Mouse (Mus musculus): ENCODE results near the gene Mtmr3.
"Not testable (repeated sequence)": the region's sequence is repeated elsewhere in the genome, so short reads cannot be mapped to it uniquely, and the experiment has no call there.

Gene Mtmr3

DNA sequence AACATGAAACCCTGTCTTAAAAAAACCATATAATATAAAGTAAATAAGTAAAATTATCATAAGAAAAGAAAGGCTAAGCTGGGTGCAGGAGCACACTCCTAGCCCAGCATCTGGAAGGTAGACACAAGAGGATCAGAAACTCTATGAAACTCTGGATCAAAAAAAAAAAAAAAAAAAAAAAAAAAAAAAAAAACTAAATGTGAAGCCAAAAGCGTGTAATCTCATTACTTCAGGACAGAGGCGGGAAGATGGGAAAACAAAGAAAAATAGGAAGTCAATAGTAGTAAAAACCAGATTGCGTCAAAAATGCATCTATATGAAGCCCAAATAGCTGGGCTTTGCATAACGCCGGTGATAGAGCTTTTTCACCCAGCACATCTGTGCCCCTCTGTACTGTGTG, 7.2 kb upstream of the Mtmr3 start:
- no peak for DNase-seq (ENCODE audit: low spot score in 2 of 2)

- peak; percentile 57 to 68 for DNase-seq (ENCODE audit: low spot score in 2 of 2)
These were observed 5.3 kb upstream of the Mtmr3 start for GRCm38 (mm10) chr11:4599916-4600315.

DNA sequence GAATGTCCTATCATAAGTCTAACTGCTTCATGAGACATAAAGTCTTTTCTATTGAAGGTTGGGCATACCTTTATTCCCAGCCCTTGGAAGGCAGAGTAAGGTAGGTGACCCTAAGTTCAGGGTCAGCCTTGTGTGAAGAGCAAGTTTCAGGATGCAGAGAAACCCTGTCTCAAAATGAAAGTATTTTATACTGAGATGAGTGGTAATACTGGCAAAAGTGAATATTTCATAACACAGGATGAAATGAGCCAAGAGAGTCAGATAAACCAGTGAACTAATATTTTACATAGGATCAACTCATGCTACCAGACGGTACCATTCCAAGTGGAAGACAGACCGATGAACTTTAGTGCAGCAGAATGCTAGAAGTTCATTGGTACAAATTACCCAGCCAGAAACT, 3.7 kb upstream of the Mtmr3 start:
- DNase-seq (ENCODE audit: low spot score in 2 of 2): no peak

- DNase-seq (ENCODE audit: low spot score in 2 of 2): peak; percentile 36 to 50
These were observed 635 bp downstream of the Mtmr3 start for GRCm38 (mm10) chr11:4593849-4594607.

GRCm38 (mm10) chr11:4593491-4593848, 1.2 kb downstream of the Mtmr3 start:
- no peak for DNase-seq (ENCODE audit: low spot score in 2 of 2)

- no peak for DNase-seq (ENCODE audit: low spot score in 2 of 2)
These were observed 2.9 kb downstream of the Mtmr3 start for GRCm38 (mm10) chr11:4591811-4592210.

DNA sequence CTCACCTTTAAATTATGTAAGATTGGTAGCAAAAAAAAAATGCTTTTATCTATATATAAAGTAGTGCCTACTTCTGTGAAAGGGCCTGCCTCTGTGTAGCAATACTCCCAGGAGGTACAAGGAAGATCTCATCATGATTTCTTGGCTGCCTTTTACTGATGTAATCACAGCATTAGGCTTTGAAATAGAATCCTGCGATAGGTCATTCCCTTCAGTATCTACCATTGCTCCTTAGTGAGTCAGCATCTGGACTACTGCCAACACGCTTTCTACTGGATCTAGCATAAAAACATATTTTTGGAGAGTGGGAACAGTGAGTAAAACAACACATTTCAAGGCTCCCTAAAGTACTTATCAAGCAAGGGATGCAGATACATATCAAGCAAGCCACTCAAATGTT, 16.0 kb downstream of the Mtmr3 start:
- no peak for DNase-seq (ENCODE audit: low spot score in 2 of 2)

DNA sequence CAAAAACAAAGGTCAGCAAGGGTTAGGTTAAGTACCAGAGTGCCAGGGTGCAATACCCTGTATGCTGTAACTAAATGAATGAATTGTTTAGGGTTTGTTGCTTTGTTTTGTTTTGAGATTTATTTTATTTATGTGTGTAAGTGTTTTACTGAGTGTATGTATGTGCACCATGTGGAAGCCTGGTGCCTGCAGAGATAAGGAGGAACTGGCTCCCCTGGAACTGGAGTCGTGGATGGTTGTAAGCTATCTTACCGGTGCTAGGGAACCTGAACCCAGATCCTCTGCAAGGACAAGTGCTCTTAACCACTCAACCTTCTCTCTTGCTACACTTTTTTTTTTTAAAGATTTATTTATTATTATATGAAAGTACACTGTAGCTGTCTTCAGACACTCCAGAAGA, 17.6 kb downstream of the Mtmr3 start:
- DNase-seq (ENCODE audit: low spot score in 2 of 2): no peak

GRCm38 (mm10) chr11:4576090-4576732, 18.5 kb downstream of the Mtmr3 start:
- peak in 1 of 2 experiments; percentile 26 for DNase-seq (ENCODE audit: low spot score in 2 of 2)

DNA sequence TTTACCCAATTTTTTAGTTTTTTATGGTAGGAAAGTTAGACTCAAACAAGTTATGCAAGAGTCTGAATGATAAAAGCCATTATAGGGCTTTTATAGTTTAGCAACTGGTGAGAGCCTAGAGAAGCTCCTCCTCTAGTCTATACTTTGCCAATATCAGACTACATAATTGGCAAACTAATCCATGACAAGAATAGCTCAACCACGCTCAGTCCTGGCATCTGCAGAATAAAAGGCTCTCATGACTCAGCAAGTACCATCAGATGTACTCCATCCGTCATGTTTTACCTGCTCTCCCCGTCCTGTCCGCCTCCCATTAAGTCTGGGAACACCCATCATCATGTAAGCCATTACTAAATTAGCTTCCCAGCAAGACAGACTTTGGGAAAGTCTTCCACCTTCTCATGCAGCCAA, 23.2 kb downstream of the Mtmr3 start:
- DNase-seq (ENCODE audit: low spot score in 2 of 2): no peak

GRCm38 (mm10) chr11:4566333-4566732, 28.3 kb downstream of the Mtmr3 start:
- no peak for DNase-seq (ENCODE audit: low spot score in 2 of 2)

- no peak for DNase-seq (ENCODE audit: low spot score in 2 of 2)
These were observed 29.1 kb downstream of the Mtmr3 start for GRCm38 (mm10) chr11:4565545-4565944.

- DNase-seq (ENCODE audit: low spot score in 2 of 2): peak in 1 of 2 experiments; percentile 48
These were observed 41.2 kb downstream of the Mtmr3 start for GRCm38 (mm10) chr11:4553274-4554063.

- DNase-seq (ENCODE audit: low spot score in 2 of 2): no peak
These were observed 47.1 kb downstream of the Mtmr3 start for GRCm38 (mm10) chr11:4547569-4547968.

GRCm38 (mm10) chr11:4545976-4546375, 48.7 kb downstream of the Mtmr3 start:
- no peak for DNase-seq (ENCODE audit: low spot score in 2 of 2)

DNA sequence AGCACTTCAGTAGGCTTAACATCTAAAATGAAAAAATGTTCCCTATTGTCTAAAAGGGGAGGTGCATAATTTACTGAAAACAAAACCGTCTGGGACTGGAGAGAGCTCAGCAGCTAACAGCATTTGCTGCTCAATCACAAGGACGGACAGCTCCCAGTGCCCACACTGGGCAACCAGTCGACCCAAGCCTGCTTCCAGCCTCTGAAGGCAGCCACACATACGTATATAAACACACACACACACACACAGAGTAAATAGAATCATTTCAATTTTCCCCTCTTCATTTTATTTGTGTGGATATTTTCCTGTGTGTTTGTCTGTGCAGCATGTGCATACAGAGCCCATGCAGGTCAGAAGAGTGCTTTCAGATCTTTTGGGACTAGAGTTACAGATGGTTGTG, 49.3 kb downstream of the Mtmr3 start:
- no peak for DNase-seq (ENCODE audit: low spot score in 2 of 2)

GRCm38 (mm10) chr11:4544627-4544921, 50.1 kb downstream of the Mtmr3 start:
- not testable (repeated sequence) for DNase-seq (ENCODE audit: low spot score in 2 of 2)

GRCm38 (mm10) chr11:4543746-4544626, 50.7 kb downstream of the Mtmr3 start:
- DNase-seq (ENCODE audit: low spot score in 2 of 2): no peak

- peak; percentile 34 to 70 for DNase-seq (ENCODE audit: low spot score in 2 of 2)
These were observed 51.6 kb downstream of the Mtmr3 start for GRCm38 (mm10) chr11:4543040-4543551.

DNA sequence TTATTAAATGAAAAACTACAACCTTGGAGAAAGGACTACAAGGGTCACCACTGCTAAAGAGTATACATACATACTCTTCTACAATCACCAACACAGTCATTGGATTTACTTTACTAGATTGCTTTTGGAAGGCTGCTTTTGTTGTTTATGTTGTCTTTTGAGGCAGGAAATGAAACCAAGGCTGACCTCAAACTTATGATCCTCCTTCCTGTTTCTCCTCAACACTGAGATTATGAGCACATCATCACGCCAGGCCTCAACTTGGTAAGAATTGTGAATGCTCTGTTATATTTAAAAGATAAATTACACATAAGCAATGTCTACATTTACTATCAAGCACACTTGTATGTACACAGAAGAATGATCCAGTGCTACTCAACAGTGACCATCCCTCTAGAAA, 58.0 kb downstream of the Mtmr3 start:
- DNase-seq (ENCODE audit: low spot score in 2 of 2): peak in 1 of 2 experiments; percentile 16

DNA sequence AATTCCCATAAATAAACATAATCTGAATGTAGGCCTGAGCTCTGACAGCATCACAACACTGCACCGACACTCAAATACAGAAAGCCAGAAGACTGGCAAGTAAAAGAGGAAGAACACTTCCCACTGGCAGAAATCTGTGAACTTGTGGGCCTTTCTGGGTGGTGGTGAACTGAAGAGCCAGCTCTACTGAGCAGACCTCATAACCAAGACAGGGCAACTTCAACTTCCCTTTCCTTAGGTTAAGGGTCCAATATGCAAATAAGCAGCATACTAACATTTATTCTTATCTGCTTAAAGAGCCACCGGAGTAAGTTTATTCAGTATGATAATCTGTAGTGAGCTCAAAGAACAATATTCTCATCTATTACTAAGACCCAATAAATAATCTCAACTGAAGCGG, 67.5 kb downstream of the Mtmr3 start:
- no peak for DNase-seq (ENCODE audit: low spot score in 2 of 2)

All from spleen, postnatal 36 days (tissue).